Mouse (Mus musculus) ZHBTc4 (cell line): ENCODE measurements around the gene Dcaf15.

Experiments used
- DNase-seq: peaks from one replicate; pipeline ENCODE4 v3.0.0-alpha.2; 2011; ENCODE audit warnings: low read depth, low spot score

Dcaf15 gene

GRCm38 (mm10) chr8:84101476-84102270, 2.9 kb downstream of the Dcaf15 start:
- no peak for DNase-seq

GRCm38 (mm10) chr8:84098376-84098775, 6.2 kb downstream of the Dcaf15 start:
- no peak for DNase-seq

- DNase-seq, result peak; percentile 30
Observed at GRCm38 (mm10) chr8:84096061-84096460, 8.5 kb downstream of the Dcaf15 start.

GRCm38 (mm10) chr8:84090585-84090984, 14.0 kb downstream of the Dcaf15 start:
- DNase-seq, result no peak

- DNase-seq, result no peak
Observed at GRCm38 (mm10) chr8:84089277-84089676, 15.3 kb downstream of the Dcaf15 start.

- DNase-seq, result no peak
Observed at GRCm38 (mm10) chr8:84087821-84088220, 16.7 kb downstream of the Dcaf15 start.

- DNase-seq, result no peak
Observed at GRCm38 (mm10) chr8:84087156-84087555, 17.4 kb downstream of the Dcaf15 start.

GRCm38 (mm10) chr8:84084341-84085115, 20.0 kb downstream of the Dcaf15 start:
- DNase-seq, result peak; percentile 65

- peak; percentile 72 for DNase-seq
Observed at GRCm38 (mm10) chr8:84083829-84084241, 20.7 kb downstream of the Dcaf15 start.

- DNase-seq, result no peak
Observed at GRCm38 (mm10) chr8:84079206-84079605, 25.4 kb downstream of the Dcaf15 start.

- no peak for DNase-seq
Observed at GRCm38 (mm10) chr8:84076849-84077248, 27.7 kb downstream of the Dcaf15 start.

- no peak for DNase-seq
Observed at GRCm38 (mm10) chr8:84076412-84076811, 28.2 kb downstream of the Dcaf15 start.

GRCm38 (mm10) chr8:84073230-84073976, 31.2 kb downstream of the Dcaf15 start:
- DNase-seq, result no peak

GRCm38 (mm10) chr8:84072321-84072720, 32.2 kb downstream of the Dcaf15 start:
- DNase-seq, result no peak

- DNase-seq, result no peak
Observed at GRCm38 (mm10) chr8:84071921-84072320, 32.6 kb downstream of the Dcaf15 start.

- no peak for DNase-seq
Observed at GRCm38 (mm10) chr8:84070667-84071066, 33.9 kb downstream of the Dcaf15 start.

- DNase-seq, result no peak
Observed at GRCm38 (mm10) chr8:84070241-84070640, 34.3 kb downstream of the Dcaf15 start.

- no peak for DNase-seq
Observed at GRCm38 (mm10) chr8:84069750-84070149, 34.8 kb downstream of the Dcaf15 start.

- no peak for DNase-seq
Observed at GRCm38 (mm10) chr8:84069169-84069568, 35.4 kb downstream of the Dcaf15 start.

GRCm38 (mm10) chr8:84068316-84069035, 36.1 kb downstream of the Dcaf15 start:
- no peak for DNase-seq

- no peak for DNase-seq
Observed at GRCm38 (mm10) chr8:84067911-84068310, 36.7 kb downstream of the Dcaf15 start.
